Mouse (Mus musculus) stomach, postnatal 0 days (tissue): Measurements from ENCODE around the gene C1qa.

Experiments used
- CTCF ChIP-seq: IDR thresholded peaks from 2 replicates; pipeline ENCODE4 v1.5.1; 2016; ENCODE audit warnings: antibody characterized with exemption, low read depth, mild to moderate bottlenecking, moderate library complexity
- EP300 ChIP-seq: optimal IDR thresholded peaks from 2 replicates; pipeline ENCODE3; 2016; ENCODE audit warnings: antibody characterized with exemption

GRCm38 (mm10) chr4:136904767-136905539 is 6.3 kb upstream of the C1qa start:
- no peak for TF ChIP-seq CTCF
- no peak for TF ChIP-seq EP300
